Mouse (Mus musculus) MEL (cell line): ENCODE data around the gene Pakap. TPM values are rescaled to one million over a fixed set of nuclear protein-coding genes. Genes with fewer than 3 reads are reported as not detected.

ENCODE experiments used
- DNase-seq: peaks from one replicate; pipeline ENCODE4 v3.0.0; 2011; ENCODE audit warnings: low read depth, low spot score
- H3K27ac ChIP-seq: 2 replicates; pipeline ENCODE4 v1.5.1; 2012; ENCODE audit warnings: low read depth, mild to moderate bottlenecking, control low read depth, low read length, moderate library complexity; ENCODE audit not compliant: control insufficient read depth
- H3K27me3 ChIP-seq, 2 experiments: fragments of 150-350 bp in 1 of 2; sonication (generic) in 1 of 2; 2 replicates each; pipeline ENCODE4 v1.6.1; 2012; ENCODE audit warnings: low read length in 2 of 2, mild to moderate bottlenecking in 2 of 2, improper control_type of control experiment in 1 of 2, moderate library complexity in 1 of 2; ENCODE audit not compliant: insufficient read depth in 2 of 2, control insufficient read depth in 1 of 2
- H3K36me3 ChIP-seq, 2 experiments: 2 replicates each; pipeline ENCODE4 v1.6.1; 2012 to 2014; ENCODE audit warnings: low read length in 2 of 2, improper control_type of control experiment in 1 of 2, inconsistent platforms in 1 of 2, mild to moderate bottlenecking in 1 of 2; ENCODE audit not compliant: insufficient read depth in 2 of 2, control insufficient read depth in 1 of 2
- H3K4me1 ChIP-seq, 2 experiments: fragments of 150-350 bp in 1 of 2; sonication (generic) in 1 of 2; 2 replicates each; pipeline ENCODE4 v1.6.1; 2012; ENCODE audit warnings: low read length in 2 of 2, improper control_type of control experiment in 1 of 2, mild to moderate bottlenecking in 1 of 2; ENCODE audit not compliant: insufficient read depth in 2 of 2, control insufficient read depth in 1 of 2
- H3K4me3 ChIP-seq, 2 experiments: fragments of 150-350 bp in 1 of 2; sonication (generic) in 1 of 2; 2 replicates each; pipeline ENCODE4 v1.5.1; 2012; ENCODE audit warnings: low read depth in 2 of 2, low read length in 2 of 2, mild to moderate bottlenecking in 2 of 2, moderate library complexity in 2 of 2, control low read depth in 1 of 2, improper control_type of control experiment in 1 of 2; ENCODE audit not compliant: control insufficient read depth in 1 of 2, insufficient read depth in 1 of 2
- H3K79me2 ChIP-seq: 2 replicates; pipeline ENCODE4 v1.6.1; 2012; ENCODE audit warnings: mild to moderate bottlenecking, low read length, moderate library complexity; ENCODE audit not compliant: control insufficient read depth, poor library complexity, insufficient read depth
- H3K9ac ChIP-seq: 2 replicates; pipeline ENCODE4 v1.6.1; 2012; ENCODE audit warnings: low read depth, mild to moderate bottlenecking, control low read depth, low read length, moderate library complexity; ENCODE audit not compliant: control insufficient read depth, poor library complexity, severe bottlenecking
- H3K9me3 ChIP-seq: fragments of 150-350 bp; sonication (generic); replicated peaks from 2 replicates; pipeline ENCODE4 v1.6.1; 2012; ENCODE audit warnings: mild to moderate bottlenecking, low read length, improper control_type of control experiment, moderate library complexity; ENCODE audit not compliant: insufficient read depth
- CHD2 ChIP-seq: IDR thresholded peaks from 2 replicates; pipeline ENCODE4 v1.6.1; 2011; ENCODE audit warnings: low read length, improper control_type of control experiment
- CTCF ChIP-seq, 3 experiments: IDR thresholded peaks in 2 of 3; conservative IDR thresholded peaks in 1 of 3; 2 replicates each; pipeline ENCODE4 v1.5.1; 2011 to 2012; ENCODE audit warnings: low read length in 3 of 3, low read depth in 2 of 3, mild to moderate bottlenecking in 2 of 3, improper control_type of control experiment in 1 of 3, inconsistent platforms in 1 of 3, mixed read lengths in 1 of 3, moderate library complexity in 1 of 3; ENCODE audit not compliant: control insufficient read depth in 1 of 3, insufficient read depth in 1 of 3, poor library complexity in 1 of 3, severe bottlenecking in 1 of 3
- E2F4 ChIP-seq: IDR thresholded peaks from 2 replicates; pipeline ENCODE4 v1.6.1; 2011; ENCODE audit warnings: low read depth, low read length, improper control_type of control experiment, borderline replicate concordance
- EP300 ChIP-seq, 2 experiments: IDR thresholded peaks; 2 replicates each; pipeline ENCODE4 v1.6.1; 2011; ENCODE audit warnings: improper control_type of control experiment in 2 of 2, low read length in 2 of 2, low read depth in 1 of 2, mild to moderate bottlenecking in 1 of 2
- ETS1 ChIP-seq: IDR thresholded peaks from 2 replicates; pipeline ENCODE4 v1.6.1; 2012; ENCODE audit warnings: low read depth, mild to moderate bottlenecking, inconsistent platforms, low read length, improper control_type of control experiment, moderate library complexity
- HCFC1 ChIP-seq: IDR thresholded peaks from 2 replicates; pipeline ENCODE4 v1.6.1; 2012; ENCODE audit warnings: low read depth, mild to moderate bottlenecking, inconsistent platforms, low read length, improper control_type of control experiment, moderate library complexity
- MAX ChIP-seq: IDR thresholded peaks from 2 replicates; pipeline ENCODE4 v1.6.1; 2011; ENCODE audit warnings: low read length, improper control_type of control experiment
- MEF2A ChIP-seq: IDR thresholded peaks from 2 replicates; pipeline ENCODE4 v1.6.1; 2014; ENCODE audit warnings: low read depth, mild to moderate bottlenecking, inconsistent platforms, low read length, improper control_type of control experiment; ENCODE audit not compliant: poor library complexity, insufficient replicate concordance, severe bottlenecking; ENCODE audit errors: extremely low read depth
- MXI1 ChIP-seq: IDR thresholded peaks from 2 replicates; pipeline ENCODE4 v1.6.1; 2011; ENCODE audit warnings: mild to moderate bottlenecking, low read depth, low read length, improper control_type of control experiment
- MYC ChIP-seq: IDR thresholded peaks from 2 replicates; pipeline ENCODE4 v1.6.1; 2011; ENCODE audit warnings: low read depth, mild to moderate bottlenecking, low read length, improper control_type of control experiment, moderate library complexity
- NRF1 ChIP-seq: IDR thresholded peaks from 2 replicates; pipeline ENCODE4 v1.6.1; 2014; ENCODE audit warnings: low read depth, mild to moderate bottlenecking, inconsistent platforms, low read length, improper control_type of control experiment, moderate library complexity; ENCODE audit not compliant: poor library complexity, insufficient read depth, severe bottlenecking
- POLR2A ChIP-seq, 2 experiments: IDR thresholded peaks; 2 replicates each; pipeline ENCODE4 v1.6.1; 2011 to 2012; ENCODE audit warnings: low read length in 2 of 2, mild to moderate bottlenecking in 2 of 2, control low read depth in 1 of 2, improper control_type of control experiment in 1 of 2, low read depth in 1 of 2, moderate library complexity in 1 of 2; ENCODE audit not compliant: control insufficient read depth in 1 of 2, insufficient read depth in 1 of 2, poor library complexity in 1 of 2
- RAD21 ChIP-seq: IDR thresholded peaks from 2 replicates; pipeline ENCODE4 v1.6.1; 2011; ENCODE audit warnings: mild to moderate bottlenecking, low read depth, low read length, improper control_type of control experiment
- SIN3A ChIP-seq: IDR thresholded peaks from 2 replicates; pipeline ENCODE4 v1.6.1; 2012; ENCODE audit warnings: low read length, improper control_type of control experiment, inconsistent platforms
- SMC3 ChIP-seq: IDR thresholded peaks from 2 replicates; pipeline ENCODE4 v1.6.1; 2011; ENCODE audit warnings: low read depth, low read length, improper control_type of control experiment
- TAL1 ChIP-seq: IDR thresholded peaks from 2 replicates; pipeline ENCODE4 v1.6.1; 2012; ENCODE audit warnings: mild to moderate bottlenecking, inconsistent platforms, low read length, moderate library complexity, mixed read lengths
- TBP ChIP-seq: IDR thresholded peaks from 2 replicates; pipeline ENCODE4 v1.8.0; 2011; ENCODE audit warnings: low read depth, low read length, improper control_type of control experiment
- UBTF ChIP-seq: IDR thresholded peaks from 2 replicates; pipeline ENCODE4 v1.6.1; 2012; ENCODE audit warnings: low read depth, mild to moderate bottlenecking, inconsistent platforms, low read length, improper control_type of control experiment, moderate library complexity, borderline replicate concordance; ENCODE audit not compliant: insufficient read depth
- USF2 ChIP-seq, 2 experiments: IDR thresholded peaks; 2 replicates each; pipeline ENCODE4 v1.6.1; 2011 to 2012; ENCODE audit warnings: improper control_type of control experiment in 2 of 2, low read length in 2 of 2, borderline replicate concordance in 1 of 2, inconsistent platforms in 1 of 2, low read depth in 1 of 2, mild to moderate bottlenecking in 1 of 2; ENCODE audit not compliant: insufficient read depth in 1 of 2
- ZC3H11A ChIP-seq: IDR thresholded peaks from 2 replicates; pipeline ENCODE4 v1.6.1; 2012; ENCODE audit warnings: low read depth, mild to moderate bottlenecking, inconsistent platforms, low read length, improper control_type of control experiment
- ZKSCAN1 ChIP-seq: IDR thresholded peaks from 2 replicates; pipeline ENCODE4 v1.6.1; 2012; ENCODE audit warnings: low read depth, mild to moderate bottlenecking, inconsistent platforms, low read length, improper control_type of control experiment, moderate library complexity
- ZMIZ1 ChIP-seq: IDR thresholded peaks from 2 replicates; pipeline ENCODE4 v1.6.1; 2012; ENCODE audit warnings: low read depth, mild to moderate bottlenecking, inconsistent platforms, low read length, improper control_type of control experiment, moderate library complexity
- ZNF384 ChIP-seq: IDR thresholded peaks from 2 replicates; pipeline ENCODE4 v1.6.1; 2012; ENCODE audit warnings: low read depth, mild to moderate bottlenecking, inconsistent platforms, low read length, improper control_type of control experiment
- polyA plus RNA-seq, 2 experiments: library from polyadenylated mRNA; stranded (reverse) in 1 of 2; unstranded in 1 of 2; fragments of >175 nt in 1 of 2; fragments of >200 nt in 1 of 2; gene quantifications; 2 replicates each; pipeline versions ENCODE4 v1.2.1 to v1.2.4; 2012; ENCODE audit warnings: low replicate concordance in 2 of 2, low read depth in 1 of 2; ENCODE audit not compliant: insufficient read length in 2 of 2, insufficient read depth in 1 of 2, missing spikeins in 1 of 2
- total RNA-seq: library from RNA; depleted of rRNA; stranded (reverse); fragments of 300-350 nt; gene quantifications from 2 replicates; pipeline ENCODE4 v1.2.3, GENCODE M21; 2012

Pakap gene
- total and polyA plus RNA-seq, 3 experiments, result not detected

DNA sequence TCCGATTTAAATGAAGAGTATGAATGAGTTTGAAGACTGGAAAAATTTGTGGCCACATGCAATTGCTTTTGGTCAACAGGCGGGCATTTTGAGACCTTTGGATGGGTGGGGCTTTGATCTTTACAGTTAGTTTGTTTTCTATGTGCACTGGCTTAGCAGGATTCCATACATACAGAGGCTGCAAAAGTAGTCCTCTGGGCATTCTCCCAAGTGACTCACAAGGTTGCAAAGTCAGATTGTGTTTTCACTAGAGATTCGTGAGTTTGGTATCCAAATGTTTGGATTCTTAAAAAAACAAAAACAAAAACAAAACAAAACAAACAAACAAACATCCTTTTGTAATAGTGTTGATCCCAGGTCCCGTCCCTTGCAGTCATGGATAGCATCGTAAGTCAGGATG lies 7.7 kb downstream of the Pakap start:
- no peaks in the 10 kb centered on the region for H3K36me3 ChIP-seq

DNA sequence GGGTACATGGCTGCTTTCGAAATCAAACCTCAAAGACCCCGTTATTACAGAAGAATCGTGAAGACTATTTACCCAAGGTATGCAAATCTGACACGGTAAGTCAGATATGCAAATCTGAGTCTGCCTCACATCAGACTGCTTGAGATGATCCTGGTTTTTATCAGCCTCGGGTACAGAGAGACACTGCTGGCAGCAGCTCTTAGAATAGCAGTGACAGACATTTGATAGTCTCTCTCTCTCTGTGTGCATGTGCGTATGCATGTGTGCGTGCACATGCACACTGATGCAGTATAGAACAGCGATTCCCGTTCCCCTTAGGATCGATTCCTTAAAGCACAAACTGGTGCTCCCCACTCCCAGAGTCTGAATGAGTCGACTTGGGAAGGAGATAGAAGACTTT lies 8.1 kb downstream of the Pakap start:
- no peak for DNase-seq
- Histone ChIP-seq H3K27me3 (no peaks in the 10 kb centered on the region; a peak in 1 of 4 replicates), H3K4me3 (no peak overlapping the region), H3K27ac (no peak overlapping the region), H3K79me2 (no peaks in the 10 kb centered on the region), H3K4me1 (no peaks in the 10 kb centered on the region), H3K36me3 (no peaks in the 10 kb centered on the region), H3K9ac (no peak overlapping the region), H3K9me3 (no peaks in the 10 kb centered on the region)
- TF ChIP-seq USF2 (IDR thresholded peaks at IDR 0.05; ENCODE audit: borderline replicate concordance in 1 of 2, insufficient read depth in 1 of 2, low read depth in 1 of 2, low read length in 2 of 2) (no peak), HCFC1 (no peak), TBP (no peak), CTCF (IDR thresholded peaks at IDR 0.05 in 2 of 3, conservative IDR thresholded peaks at IDR 0.05 in 1 of 3; ENCODE audit: control insufficient read depth in 1 of 3, insufficient read depth in 1 of 3, low read depth in 2 of 3, low read length in 3 of 3, poor library complexity in 1 of 3, severe bottlenecking in 1 of 3) (no peak), MYC (no peak), MXI1 (no peak), POLR2A (IDR thresholded peaks at IDR 0.05; ENCODE audit: control insufficient read depth in 1 of 2, insufficient read depth in 1 of 2, low read depth in 1 of 2, low read length in 2 of 2, poor library complexity in 1 of 2) (no peak), SMC3 (no peak), ETS1 (no peak)

More for the DNA sequence above, 7.7 kb downstream of the Pakap start:
- no peak overlapping the region for H3K27ac ChIP-seq
- TF ChIP-seq NRF1 (no peak), MYC (no peak)
- TF ChIP-seq, all 39 proteins: peak for 0
- Histone ChIP-seq H3K79me2 (no peaks in the 10 kb centered on the region), H3K4me3 (no peak overlapping the region), H3K9ac (no peak overlapping the region), H3K9me3 (no peaks in the 10 kb centered on the region), H3K27me3 (no peaks in the 10 kb centered on the region; a peak in 1 of 4 replicates), H3K4me1 (no peaks in the 10 kb centered on the region)
- no peak for DNase-seq

DNA sequence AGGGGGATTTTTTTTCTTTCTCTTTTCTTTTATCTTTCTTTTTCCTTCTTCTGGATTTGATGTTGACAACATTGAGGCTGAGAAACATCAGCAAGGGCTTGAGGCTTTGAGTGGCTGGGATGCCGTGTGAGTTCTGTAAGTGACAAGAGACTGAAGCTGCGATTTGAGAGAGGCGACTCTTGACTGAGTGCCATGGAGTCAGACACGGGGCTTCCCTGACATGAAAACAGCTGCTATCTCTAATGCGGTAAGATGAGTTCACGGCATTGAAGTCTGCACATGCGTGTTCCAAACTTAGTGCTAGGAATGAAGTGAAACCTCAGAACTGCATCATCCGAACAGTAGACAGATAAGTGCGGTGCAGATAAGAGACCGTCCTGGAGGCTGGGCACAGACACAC lies 11.7 kb downstream of the Pakap start:
- no peaks in the 10 kb centered on the region for H3K36me3 ChIP-seq
- no peak overlapping the region for H3K4me3 ChIP-seq
- no peaks in the 10 kb centered on the region; a peak in 1 of 4 replicates for H3K27me3 ChIP-seq
- H3K4me1 ChIP-seq, result no peaks in the 10 kb centered on the region
- H3K79me2 ChIP-seq, result no peaks in the 10 kb centered on the region
- H3K27ac ChIP-seq, result no peak overlapping the region
- H3K9me3 ChIP-seq, result no peaks in the 10 kb centered on the region
- no peak for DNase-seq
- TF ChIP-seq SIN3A (no peak), CHD2 (no peak), ZMIZ1 (no peak), CTCF (IDR thresholded peaks at IDR 0.05 in 2 of 3, conservative IDR thresholded peaks at IDR 0.05 in 1 of 3; ENCODE audit: control insufficient read depth in 1 of 3, insufficient read depth in 1 of 3, low read depth in 2 of 3, low read length in 3 of 3, poor library complexity in 1 of 3, severe bottlenecking in 1 of 3) (no peak), E2F4 (no peak), EP300 (IDR thresholded peaks at IDR 0.05; ENCODE audit: low read depth in 1 of 2, low read length in 2 of 2) (no peak), UBTF (no peak), RAD21 (no peak), MAX (no peak), ZKSCAN1 (no peak), TAL1 (no peak), SMC3 (no peak), USF2 (IDR thresholded peaks at IDR 0.05; ENCODE audit: borderline replicate concordance in 1 of 2, insufficient read depth in 1 of 2, low read depth in 1 of 2, low read length in 2 of 2) (no peak), MEF2A (no peak), ETS1 (no peak), ZC3H11A (no peak), ZNF384 (no peak), MXI1 (no peak)
- H3K9ac ChIP-seq, result no peak overlapping the region
